Comparison of ENCODE assay signal across 21 mouse cellular contexts in the genomic region with DNA sequence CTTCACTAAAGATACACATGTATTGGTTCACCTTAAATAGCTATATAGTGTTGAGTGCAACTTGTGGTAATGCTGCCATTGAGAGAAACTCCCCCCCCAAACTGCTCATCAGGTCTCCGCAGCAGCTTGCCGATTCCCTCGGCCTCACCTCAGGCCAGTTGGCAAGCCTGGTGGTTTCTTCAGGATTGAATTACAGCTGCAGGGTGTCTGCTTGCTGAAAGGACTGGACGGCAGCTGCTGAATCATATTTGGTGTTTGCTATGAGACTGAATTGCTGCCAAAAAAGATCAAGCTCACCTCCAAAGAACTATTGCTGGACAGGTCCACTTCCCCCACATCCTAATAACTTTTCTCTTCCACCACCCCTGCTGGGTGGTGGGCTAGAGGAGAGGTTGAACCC.
A peak's percentile ranks its signal among the peaks of the same experiment; 100 is the strongest.
DNase-seq lines count a peak whose midpoint lies in the region; ATAC-seq and TF ChIP-seq lines count a peak whose summit lies in the region.
"Had no signal": no experiment of that assay in that cellular context is flagged by ENCODE, and none has a peak within 500 bp of the region (broad histone marks: within the 10 kb centered on the region; RNA-seq: fewer than 3 reads in every experiment).

No protein-coding gene starts in this region.

- ATAC-seq in erythroid progenitor cell, adult 5-6 weeks (replicated peaks; ENCODE audit: low FRiP score, poor library complexity, severe bottlenecking): no peak
- ATAC-seq: forebrain, embryonic 13.5 days had no signal

- no peak overlapping the region for H3K4me3 ChIP-seq in gastrocnemius, adult 2 months
- H3K4me3 ChIP-seq: forebrain, embryonic 13.5 days; left cerebral cortex, adult 2 months; liver, embryonic 13.5 days; midbrain, embryonic 12.5 days; neural tube, embryonic 13.5 days; stomach, embryonic 15.5 days had no signal

- TF ChIP-seq CTCF in gastrocnemius, adult 2 months (IDR thresholded peaks at IDR 0.05): no peak

- intact Hi-C loops in gastrocnemius, adult 2 months (cut with DNase I): no loop called here

- no peak overlapping the region for H3K27ac ChIP-seq in gastrocnemius, adult 2 months
- H3K27ac ChIP-seq: forebrain, embryonic 13.5 days; left cerebral cortex, adult 2 months; liver, embryonic 13.5 days; midbrain, embryonic 12.5 days; neural tube, embryonic 13.5 days; stomach, embryonic 15.5 days had no signal

- DNase-seq in gastrocnemius, adult 2 months: peak; percentile 62
- DNase-seq in gastrocnemius, postnatal 10 days: no peak
- DNase-seq in retina, postnatal 1 day: peak; percentile 46
- no peak for DNase-seq in retina, embryonic 14.5 days (ENCODE audit: low spot score)
- peak; percentile 45 for DNase-seq in fibroblast of lung, adult 2 months (ENCODE audit: low read depth)
- no peak for DNase-seq in layer of hippocampus, adult 9-10 months (ENCODE audit: low spot score)
- DNase-seq in natural killer cell, adult 2 months (ENCODE audit: low spot score in 2 of 2): no peak
- DNase-seq: adrenal gland, postnatal 10 days; B cell, adult 2 months; cerebellum, postnatal 10 days; kidney, adult 18-20 months; kidney, postnatal 14 days; liver, embryonic 13.5 days; right cerebral cortex, postnatal 14 days; thymus, adult 18-20 months had no signal

Comparison
In these comparisons a context has a peak if more than half of its experiments do, and no peak if none do; other contexts are left out.
1. DNase-seq: peak in gastrocnemius, adult 2 months (single experiment), retina, postnatal 1 day (single experiment) and fibroblast of lung, adult 2 months (single experiment); none in gastrocnemius, postnatal 10 days (single experiment), retina, embryonic 14.5 days (single experiment), layer of hippocampus, adult 9-10 months (single experiment) and natural killer cell, adult 2 months (0 of 2).